Mouse (Mus musculus) CH12.LX (cell line): ENCODE results near the gene Arhgef3.

Experiments used
- CTCF ChIP-seq, 2 experiments: IDR thresholded peaks in 1 of 2; conservative IDR thresholded peaks in 1 of 2; 2 replicates each; pipeline ENCODE4 v1.5.1; 2011 to 2012; ENCODE audit warnings: low read depth in 2 of 2, low read length in 2 of 2, improper control_type of control experiment in 1 of 2, inconsistent platforms in 1 of 2, mild to moderate bottlenecking in 1 of 2, moderate library complexity in 1 of 2
- IRF4 ChIP-seq: IDR thresholded peaks from 2 replicates; pipeline ENCODE4 v1.6.1; 2014; ENCODE audit warnings: low read depth, mild to moderate bottlenecking, inconsistent platforms, low read length, improper control_type of control experiment
- MAFK ChIP-seq: IDR thresholded peaks from 2 replicates; pipeline ENCODE4 v1.6.1; 2011; ENCODE audit warnings: low read length, improper control_type of control experiment; ENCODE audit not compliant: insufficient replicate concordance
- MAX ChIP-seq: IDR thresholded peaks from 2 replicates; pipeline ENCODE4 v1.6.1; 2011; ENCODE audit warnings: low read length, improper control_type of control experiment
- MAZ ChIP-seq: IDR thresholded peaks from 2 replicates; pipeline ENCODE4 v1.6.1; 2012; ENCODE audit warnings: low read depth, mild to moderate bottlenecking, inconsistent platforms, low read length, improper control_type of control experiment, moderate library complexity
- MYC ChIP-seq: IDR thresholded peaks from 2 replicates; pipeline ENCODE4 v1.6.1; 2011; ENCODE audit warnings: low read depth, mild to moderate bottlenecking, improper control_type of control experiment, low read length
- NRF1 ChIP-seq: IDR thresholded peaks from 2 replicates; pipeline ENCODE4 v1.6.1; 2014; ENCODE audit warnings: low read depth, mild to moderate bottlenecking, inconsistent platforms, low read length, improper control_type of control experiment, moderate library complexity
- POLR2A ChIP-seq: IDR thresholded peaks from 2 replicates; pipeline ENCODE4 v1.6.1; 2011; ENCODE audit warnings: low read depth, mild to moderate bottlenecking, improper control_type of control experiment, low read length
- RCOR1 ChIP-seq: conservative IDR thresholded peaks from 2 replicates; pipeline ENCODE4 v1.6.1; 2012; ENCODE audit warnings: low read depth, mild to moderate bottlenecking, inconsistent platforms, low read length, improper control_type of control experiment
- TCF12 ChIP-seq: IDR thresholded peaks from 2 replicates; pipeline ENCODE4 v1.6.1; 2014; ENCODE audit warnings: low read depth, mild to moderate bottlenecking, inconsistent platforms, low read length, improper control_type of control experiment
- UBTF ChIP-seq: IDR thresholded peaks from 2 replicates; pipeline ENCODE4 v1.6.1; 2012; ENCODE audit warnings: low read depth, mild to moderate bottlenecking, inconsistent platforms, low read length, improper control_type of control experiment, moderate library complexity
- USF1 ChIP-seq: IDR thresholded peaks from 2 replicates; pipeline ENCODE4 v1.6.1; 2014; ENCODE audit warnings: low read depth, mild to moderate bottlenecking, inconsistent platforms, low read length, improper control_type of control experiment
- ZC3H11A ChIP-seq: IDR thresholded peaks from 2 replicates; pipeline ENCODE4 v1.6.1; 2012; ENCODE audit warnings: low read depth, mild to moderate bottlenecking, inconsistent platforms, low read length, improper control_type of control experiment
- ZMIZ1 ChIP-seq: IDR thresholded peaks from 2 replicates; pipeline ENCODE4 v1.6.1; 2012; ENCODE audit warnings: low read depth, mild to moderate bottlenecking, inconsistent platforms, low read length, improper control_type of control experiment

DNA sequence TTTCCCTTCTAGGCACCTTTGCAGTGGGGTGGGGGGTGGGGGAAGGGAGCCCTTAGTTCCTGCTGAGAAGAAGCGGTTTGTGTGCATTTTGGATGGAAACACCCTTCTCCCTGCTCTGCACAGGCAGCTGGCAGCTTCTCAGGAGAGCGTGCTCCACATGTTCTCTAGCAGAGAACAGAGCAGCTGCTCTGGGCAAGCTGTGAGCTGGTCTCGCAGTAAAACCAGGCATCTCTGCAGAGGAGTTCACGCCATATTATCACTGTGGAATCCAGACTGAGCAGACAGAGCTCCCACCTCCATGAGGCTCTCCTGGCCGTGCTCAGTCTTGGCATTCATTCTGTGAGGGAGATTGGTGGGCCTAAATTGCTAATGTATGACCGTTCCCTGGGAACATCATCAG is 12.0 kb upstream of the Arhgef3 start:
- no peak for TF ChIP-seq CTCF (conservative IDR thresholded peaks at IDR 0.05 in 1 of 2, IDR thresholded peaks at IDR 0.05 in 1 of 2; ENCODE audit: low read depth in 2 of 2, low read length in 2 of 2)
- TF ChIP-seq ZMIZ1, result no peak
- TF ChIP-seq MAX, result no peak
- no peak for TF ChIP-seq POLR2A
- no peak for TF ChIP-seq NRF1
- no peak for TF ChIP-seq USF1
- TF ChIP-seq MYC, result no peak
- TF ChIP-seq UBTF, result no peak
- TF ChIP-seq IRF4, result no peak
- TF ChIP-seq MAZ, result no peak
- no peak for TF ChIP-seq RCOR1
- no peak for TF ChIP-seq MAFK
- TF ChIP-seq TCF12, result no peak
- no peak for TF ChIP-seq ZC3H11A
